Mouse (Mus musculus): Measurements from ENCODE around the gene Prlhr. TPM values are rescaled to one million over a fixed set of nuclear protein-coding genes. Genes with fewer than 3 reads are reported as not detected.

The Prlhr gene
- polyA plus RNA-seq, 1 experiment from 2014 or later: not detected

GRCm38 (mm10) chr19:60477788-60478187 lies 9.7 kb upstream of the Prlhr start:
- no peaks in the 10 kb centered on the region for H3K9me3 ChIP-seq (replicated peaks; ENCODE audit: control insufficient read depth, low read length)
- 56% methylated on average over 2 of the region's 2 CpGs for WGBS (ENCODE audit: insufficient replicate concordance)
- no peak overlapping the region for H3K9ac ChIP-seq (ENCODE audit: low read depth, low read length)
- no peaks in the 10 kb centered on the region for H3K36me3 ChIP-seq (ENCODE audit: control insufficient read depth, insufficient read depth, low read length)
- H3K4me3 ChIP-seq (ENCODE audit: low read depth, low read length): no peak overlapping the region
- H3K4me1 ChIP-seq (ENCODE audit: control insufficient read depth, insufficient read depth, low read length): no peaks in the 10 kb centered on the region
- ATAC-seq (replicated peaks; ENCODE audit: insufficient number of reproducible peaks, low FRiP score, low TSS enrichment): no peak
- no peak overlapping the region for H3K4me2 ChIP-seq
- H3K27ac ChIP-seq (ENCODE audit: low read depth, low read length): no peak overlapping the region
- no peaks in the 10 kb centered on the region for H3K27me3 ChIP-seq (ENCODE audit: control insufficient read depth, insufficient read depth, low read length)

GRCm38 (mm10) chr19:60468846-60469245 lies 742 bp upstream of the Prlhr start:
- H3K4me3 ChIP-seq (ENCODE audit: low read depth, low read length): no peak overlapping the region
- no peak overlapping the region for H3K4me2 ChIP-seq
- peaks cover 5% of the 10 kb centered on the region; the same call in 1 of the 2 replicates for H3K4me1 ChIP-seq (ENCODE audit: control insufficient read depth, insufficient read depth, low read length)
- H3K27ac ChIP-seq (ENCODE audit: low read depth, low read length): no peak overlapping the region
- H3K9ac ChIP-seq (ENCODE audit: low read depth, low read length): no peak overlapping the region
- WGBS (ENCODE audit: insufficient replicate concordance): 3% methylated on average over 10 of the region's 10 CpGs
- no peaks in the 10 kb centered on the region for H3K36me3 ChIP-seq (ENCODE audit: control insufficient read depth, insufficient read depth, low read length)
- H3K27me3 ChIP-seq (ENCODE audit: control insufficient read depth, insufficient read depth, low read length): peaks cover 33% of the 10 kb centered on the region
- no peaks in the 10 kb centered on the region for H3K9me3 ChIP-seq (replicated peaks; ENCODE audit: control insufficient read depth, low read length)
- no peak for ATAC-seq (replicated peaks; ENCODE audit: insufficient number of reproducible peaks, low FRiP score, low TSS enrichment)

GRCm38 (mm10) chr19:60467588-60468007 lies 506 bp downstream of the Prlhr start:
- H3K27me3 ChIP-seq (ENCODE audit: control insufficient read depth, insufficient read depth, low read length): peaks cover 33% of the 10 kb centered on the region
- no peaks in the 10 kb centered on the region for H3K9me3 ChIP-seq (replicated peaks; ENCODE audit: control insufficient read depth, low read length)
- ATAC-seq (replicated peaks; ENCODE audit: insufficient number of reproducible peaks, low FRiP score, low TSS enrichment): no peak
- peak overlapping the region; percentile 37 for H3K4me3 ChIP-seq (ENCODE audit: low read depth, low read length)
- H3K36me3 ChIP-seq (ENCODE audit: control insufficient read depth, insufficient read depth, low read length): no peaks in the 10 kb centered on the region
- no peak overlapping the region for H3K27ac ChIP-seq (ENCODE audit: low read depth, low read length)
- WGBS (ENCODE audit: insufficient replicate concordance): 17% methylated on average over 31 of the region's 31 CpGs
- peak overlapping the region; percentile 64 for H3K4me2 ChIP-seq
- no peak overlapping the region for H3K9ac ChIP-seq (ENCODE audit: low read depth, low read length)
- H3K4me1 ChIP-seq (ENCODE audit: control insufficient read depth, insufficient read depth, low read length): peaks cover 5% of the 10 kb centered on the region; the same call in 1 of the 2 replicates

- Histone ChIP-seq H3K36me3 (ENCODE audit: control insufficient read depth, insufficient read depth, low read length) (no peaks in the 10 kb centered on the region), H3K4me2 (peak overlapping the region; percentile 64), H3K9me3 (replicated peaks; ENCODE audit: control insufficient read depth, low read length) (no peaks in the 10 kb centered on the region), H3K27ac (ENCODE audit: low read depth, low read length) (no peak overlapping the region), H3K9ac (ENCODE audit: low read depth, low read length) (no peak overlapping the region), H3K27me3 (ENCODE audit: control insufficient read depth, insufficient read depth, low read length) (peaks cover 33% of the 10 kb centered on the region), H3K4me1 (ENCODE audit: control insufficient read depth, insufficient read depth, low read length) (peaks cover 5% of the 10 kb centered on the region; the same call in 1 of the 2 replicates), H3K4me3 (ENCODE audit: low read depth, low read length) (peak overlapping the region; percentile 37)
- 0 out of 2 replicates have a peak, but pooled peaks have one; percentile 49 for ATAC-seq (replicated peaks; ENCODE audit: insufficient number of reproducible peaks, low FRiP score, low TSS enrichment)
- 3% methylated on average over 41 of the region's 41 CpGs for WGBS (ENCODE audit: insufficient replicate concordance)
Measured at GRCm38 (mm10) chr19:60466953-60467570, 1.0 kb downstream of the Prlhr start.

DNA sequence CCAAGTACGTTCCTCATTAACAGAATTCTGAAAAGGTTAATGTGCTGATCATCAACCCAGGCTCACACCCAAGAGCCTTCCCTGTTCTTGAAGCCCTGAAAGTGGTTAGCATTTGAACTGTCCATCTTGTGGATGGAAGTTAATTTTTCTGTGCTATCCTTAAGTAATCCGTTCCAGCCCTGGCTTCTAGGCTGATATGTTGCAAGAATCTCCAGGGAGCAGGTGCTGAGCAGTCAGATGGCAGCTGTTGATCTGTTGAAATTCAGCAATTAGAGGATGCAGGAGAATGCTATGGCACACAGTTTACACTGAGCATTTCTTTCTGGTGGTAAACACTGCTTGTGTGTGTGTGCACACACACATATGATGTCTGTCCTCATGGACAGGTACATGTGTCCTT lies 2.4 kb downstream of the Prlhr start:
- Histone ChIP-seq H3K9ac (ENCODE audit: low read depth, low read length) (no peak overlapping the region), H3K4me1 (ENCODE audit: control insufficient read depth, insufficient read depth, low read length) (peaks cover 5% of the 10 kb centered on the region; the same call in 1 of the 2 replicates), H3K27ac (ENCODE audit: low read depth, low read length) (no peak overlapping the region), H3K36me3 (ENCODE audit: control insufficient read depth, insufficient read depth, low read length) (no peaks in the 10 kb centered on the region), H3K4me3 (ENCODE audit: low read depth, low read length) (no peak overlapping the region), H3K27me3 (ENCODE audit: control insufficient read depth, insufficient read depth, low read length) (peaks cover 33% of the 10 kb centered on the region), H3K4me2 (no peak overlapping the region), H3K9me3 (replicated peaks; ENCODE audit: control insufficient read depth, low read length) (no peaks in the 10 kb centered on the region)
- 65% methylated on average over 2 of the region's 2 CpGs for WGBS (ENCODE audit: insufficient replicate concordance)
- no peak for ATAC-seq (replicated peaks; ENCODE audit: insufficient number of reproducible peaks, low FRiP score, low TSS enrichment)

DNA sequence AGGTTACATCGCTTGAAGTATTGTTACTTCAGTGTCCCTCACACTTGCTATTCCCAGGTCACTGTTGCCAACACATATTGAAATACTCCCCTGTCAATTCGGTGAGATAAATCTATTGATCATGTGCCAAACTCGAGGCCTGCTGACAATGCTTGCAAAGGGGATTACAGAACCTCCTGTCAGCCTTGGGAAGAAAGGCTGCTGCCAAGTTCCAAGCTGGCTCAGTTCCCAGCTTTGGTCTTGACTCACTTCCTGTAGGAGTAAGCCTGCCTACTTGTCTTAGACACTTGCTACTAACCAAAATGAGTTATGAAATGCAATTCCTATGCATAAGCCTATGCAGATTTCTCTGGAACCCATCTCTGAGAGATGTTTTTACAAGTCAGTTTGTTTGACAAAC lies 4.2 kb downstream of the Prlhr start:
- Histone ChIP-seq H3K9me3 (replicated peaks; ENCODE audit: control insufficient read depth, low read length) (no peaks in the 10 kb centered on the region), H3K4me3 (ENCODE audit: low read depth, low read length) (no peak overlapping the region), H3K9ac (ENCODE audit: low read depth, low read length) (no peak overlapping the region), H3K4me1 (ENCODE audit: control insufficient read depth, insufficient read depth, low read length) (peaks cover 5% of the 10 kb centered on the region; the same call in 1 of the 2 replicates), H3K4me2 (no peak overlapping the region), H3K27ac (ENCODE audit: low read depth, low read length) (no peak overlapping the region), H3K36me3 (ENCODE audit: control insufficient read depth, insufficient read depth, low read length) (no peaks in the 10 kb centered on the region), H3K27me3 (ENCODE audit: control insufficient read depth, insufficient read depth, low read length) (peaks cover 29% of the 10 kb centered on the region)
- ATAC-seq (replicated peaks; ENCODE audit: insufficient number of reproducible peaks, low FRiP score, low TSS enrichment): no peak
- WGBS (ENCODE audit: insufficient replicate concordance): 29% methylated on average over 3 of the region's 3 CpGs

- peaks cover 25% of the 10 kb centered on the region for H3K27me3 ChIP-seq (ENCODE audit: control insufficient read depth, insufficient read depth, low read length)
- ATAC-seq (replicated peaks; ENCODE audit: insufficient number of reproducible peaks, low FRiP score, low TSS enrichment): no peak
- H3K27ac ChIP-seq (ENCODE audit: low read depth, low read length): no peak overlapping the region
- H3K9ac ChIP-seq (ENCODE audit: low read depth, low read length): no peak overlapping the region
- peaks cover 5% of the 10 kb centered on the region; the same call in 1 of the 2 replicates for H3K4me1 ChIP-seq (ENCODE audit: control insufficient read depth, insufficient read depth, low read length)
- H3K4me3 ChIP-seq (ENCODE audit: low read depth, low read length): no peak overlapping the region
- no peaks in the 10 kb centered on the region for H3K36me3 ChIP-seq (ENCODE audit: control insufficient read depth, insufficient read depth, low read length)
- no peak overlapping the region for H3K4me2 ChIP-seq
- H3K9me3 ChIP-seq (replicated peaks; ENCODE audit: control insufficient read depth, low read length): no peaks in the 10 kb centered on the region
- WGBS (ENCODE audit: insufficient replicate concordance): 73% methylated on average over 3 of the region's 3 CpGs
Measured at GRCm38 (mm10) chr19:60463440-60463839, 4.7 kb downstream of the Prlhr start.

- H3K4me2 ChIP-seq: no peak overlapping the region
- H3K27ac ChIP-seq (ENCODE audit: low read depth, low read length): no peak overlapping the region
- H3K9me3 ChIP-seq (replicated peaks; ENCODE audit: control insufficient read depth, low read length): no peaks in the 10 kb centered on the region
- H3K4me1 ChIP-seq (ENCODE audit: control insufficient read depth, insufficient read depth, low read length): no peaks in the 10 kb centered on the region
- ATAC-seq (replicated peaks; ENCODE audit: insufficient number of reproducible peaks, low FRiP score, low TSS enrichment): no peak
- H3K36me3 ChIP-seq (ENCODE audit: control insufficient read depth, insufficient read depth, low read length): no peaks in the 10 kb centered on the region
- no peak overlapping the region for H3K4me3 ChIP-seq (ENCODE audit: low read depth, low read length)
- H3K9ac ChIP-seq (ENCODE audit: low read depth, low read length): no peak overlapping the region
- 76% methylated on average over 2 of the region's 2 CpGs for whole genome bisulfite sequencing (ENCODE audit: insufficient replicate concordance)
- peaks cover 6% of the 10 kb centered on the region for H3K27me3 ChIP-seq (ENCODE audit: control insufficient read depth, insufficient read depth, low read length)
Measured at GRCm38 (mm10) chr19:60461476-60461875, 6.6 kb downstream of the Prlhr start.

- Histone ChIP-seq H3K4me2 (no peak overlapping the region), H3K36me3 (ENCODE audit: control insufficient read depth, insufficient read depth, low read length) (no peaks in the 10 kb centered on the region), H3K4me1 (ENCODE audit: control insufficient read depth, insufficient read depth, low read length) (no peaks in the 10 kb centered on the region), H3K27me3 (ENCODE audit: control insufficient read depth, insufficient read depth, low read length) (no peaks in the 10 kb centered on the region), H3K9ac (ENCODE audit: low read depth, low read length) (no peak overlapping the region), H3K27ac (ENCODE audit: low read depth, low read length) (no peak overlapping the region), H3K9me3 (replicated peaks; ENCODE audit: control insufficient read depth, low read length) (no peaks in the 10 kb centered on the region), H3K4me3 (ENCODE audit: low read depth, low read length) (no peak overlapping the region)
- ATAC-seq (replicated peaks; ENCODE audit: insufficient number of reproducible peaks, low FRiP score, low TSS enrichment): no peak
- 45% methylated on average over 3 of the region's 3 CpGs for WGBS (ENCODE audit: insufficient replicate concordance)
Measured at GRCm38 (mm10) chr19:60459680-60460079, 8.4 kb downstream of the Prlhr start.

Measured in heart, embryonic 11.5 days (tissue).